ENCODE assay signal across 23 mouse cellular contexts in genomic region chr5:145904535-145904934, GRCm38 (mm10). TPM values are rescaled to one million over a fixed set of nuclear protein-coding genes. Genes with fewer than 3 reads are reported as not detected.
"Had no signal": no experiment of that assay in that cellular context is flagged by ENCODE, and none has a peak within 500 bp of the region (broad histone marks: within the 10 kb centered on the region; RNA-seq: fewer than 3 reads in every experiment).

No protein-coding gene starts in this region.

- DNase-seq: retina, postnatal 1 day; right cerebral cortex, adult 18-20 months; right cerebral cortex, postnatal 14 days; right cerebral cortex, postnatal 25 days; right cerebral cortex, postnatal 4 days; spleen, adult 18-20 months; thymus, adult 18-20 months; thymus, adult 2 months; thymus, postnatal 14 days; thymus, postnatal 25 days; thymus, postnatal 36 days; thymus, postnatal 4 days had no signal

- H3K4me2 ChIP-seq: neural tube, embryonic 13.5 days; neural tube, embryonic 15.5 days; stomach, embryonic 15.5 days had no signal

- H3K4me1 ChIP-seq: neural tube, embryonic 13.5 days; neural tube, embryonic 15.5 days; stomach, embryonic 15.5 days had no signal

- H3K9ac ChIP-seq: neural tube, embryonic 13.5 days; neural tube, embryonic 15.5 days; stomach, embryonic 15.5 days had no signal

- H3K36me3 ChIP-seq: neural tube, embryonic 13.5 days; neural tube, embryonic 15.5 days; stomach, embryonic 15.5 days had no signal

- H3K27ac ChIP-seq: neural tube, embryonic 13.5 days; neural tube, embryonic 15.5 days; stomach, embryonic 15.5 days; stomach, postnatal 0 days had no signal

- H3K27me3 ChIP-seq: neural tube, embryonic 13.5 days; neural tube, embryonic 15.5 days; stomach, embryonic 15.5 days had no signal

- H3K4me3 ChIP-seq: neural tube, embryonic 13.5 days; neural tube, embryonic 15.5 days; stomach, embryonic 15.5 days had no signal

- H3K9me3 ChIP-seq: stomach, embryonic 15.5 days had no signal

RNA-seq across cellular contexts. Expression of gene Cyp3a11, which starts 24.8 kb away (rescaled TPM):
- total RNA-seq: neutrophil, adult 5-6 weeks had no signal
- polyA plus RNA-seq: neural tube, embryonic 13.5 days; neural tube, embryonic 14.5 days; neural tube, embryonic 15.5 days; spleen, adult 2 months; stomach, embryonic 14.5 days; testis, adult 2 months; thymus, postnatal 0 days; urinary bladder, adult 2 months had no signal
